Comparison of ENCODE assay signal across 10 mouse cellular contexts in the genomic region with DNA sequence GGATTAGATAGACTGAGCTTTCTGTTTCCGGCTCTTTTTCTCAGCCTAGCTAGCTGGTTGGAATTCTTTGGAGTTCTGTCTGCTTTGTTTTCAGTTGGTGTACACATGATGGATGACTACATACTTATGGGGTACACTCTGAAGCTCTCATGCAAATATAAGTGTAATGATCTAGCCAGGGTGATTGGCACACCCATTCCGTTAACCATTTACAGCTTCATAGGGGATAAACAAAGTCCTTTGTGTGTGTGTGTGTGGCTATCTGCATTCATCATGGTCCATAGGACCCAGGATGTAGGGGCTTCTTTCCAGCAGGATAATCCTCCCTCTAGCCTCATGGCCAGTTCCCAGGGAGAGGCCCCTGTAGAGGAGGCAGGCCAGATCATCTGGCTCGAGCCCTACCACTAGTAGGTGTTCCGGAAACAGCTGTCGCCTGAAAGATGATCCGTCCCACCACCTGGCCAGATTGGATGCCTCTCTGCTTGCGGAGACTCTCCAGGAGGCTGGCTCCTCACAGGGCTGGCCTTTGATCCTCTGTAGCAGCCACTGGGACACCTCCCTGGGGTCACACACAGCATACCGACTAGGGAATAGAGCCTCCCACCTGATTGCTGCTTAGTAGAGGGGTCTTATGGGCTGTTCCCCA. TPM values are rescaled to one million over a fixed set of nuclear protein-coding genes. Genes with fewer than 3 reads are reported as not detected.
DNase-seq lines count a peak whose midpoint lies in the region; ATAC-seq and TF ChIP-seq lines count a peak whose summit lies in the region.
"Had no signal": no experiment of that assay in that cellular context is flagged by ENCODE, and none has a peak within 500 bp of the region (broad histone marks: within the 10 kb centered on the region; RNA-seq: fewer than 3 reads in every experiment).

No protein-coding gene starts in this region.

- no peak overlapping the region for H3K4me2 ChIP-seq in hindbrain, embryonic 16.5 days (ENCODE audit: low read length)
- no peak overlapping the region for H3K4me2 ChIP-seq in liver, embryonic 15.5 days

- no peak overlapping the region for H3K4me3 ChIP-seq in liver, adult 2 months (ENCODE audit: insufficient read depth, low read depth, low read length)
- no peak overlapping the region for H3K4me3 ChIP-seq in hindbrain, embryonic 16.5 days (ENCODE audit: low read length)
- no peak overlapping the region for H3K4me3 ChIP-seq in liver, embryonic 15.5 days (replicated peaks)
- H3K4me3 ChIP-seq: left cerebral cortex, adult 2 months had no signal

- H3K9ac ChIP-seq in liver, adult 2 months (ENCODE audit: low read depth, low read length) = no peak overlapping the region
- no peak overlapping the region for H3K9ac ChIP-seq in hindbrain, embryonic 16.5 days (ENCODE audit: low read depth, low read length)
- no peak overlapping the region for H3K9ac ChIP-seq in liver, embryonic 15.5 days

- H3K79me2 ChIP-seq in liver, adult 2 months (ENCODE audit: control insufficient read depth, insufficient read depth, low read length) = peaks cover 60% of the 10 kb centered on the region; the same call in 1 of the 2 replicates

- no peaks in the 10 kb centered on the region for H3K9me3 ChIP-seq in hindbrain, embryonic 16.5 days (ENCODE audit: control insufficient read depth, low read length)
- H3K9me3 ChIP-seq in liver, embryonic 15.5 days (replicated peaks) = no peaks in the 10 kb centered on the region

- no peak overlapping the region for H3K27ac ChIP-seq in liver, adult 2 months (replicated peaks; ENCODE audit: insufficient read depth, low read depth, low read length)
- peak overlapping the region; percentile 19; the same call in 1 of the 2 replicates for H3K27ac ChIP-seq in hindbrain, embryonic 16.5 days (ENCODE audit: low read depth, low read length)
- peak overlapping the region; percentile 25; the same call in 1 of the 2 replicates for H3K27ac ChIP-seq in liver, embryonic 15.5 days (replicated peaks)
- H3K27ac ChIP-seq: left cerebral cortex, adult 2 months had no signal

- H3K27me3 ChIP-seq in liver, adult 2 months (ENCODE audit: control insufficient read depth, insufficient read depth, low read length) = no peaks in the 10 kb centered on the region
- no peaks in the 10 kb centered on the region for H3K27me3 ChIP-seq in hindbrain, embryonic 16.5 days (replicated peaks; ENCODE audit: control insufficient read depth, insufficient read depth, low read length)
- H3K27me3 ChIP-seq in liver, embryonic 15.5 days = no peaks in the 10 kb centered on the region
- H3K27me3 ChIP-seq: CH12.LX had no signal

- DNase-seq in liver, adult 2 months (ENCODE audit: extremely low read depth, low read depth, low spot score) = peak; percentile 50
- DNase-seq in liver = no peak
- DNase-seq in yolk sac, embryonic 10.5 days (ENCODE audit: low spot score) = peak; percentile 61
- no peak for DNase-seq in ovary, postnatal 10 days (ENCODE audit: low spot score)
- no peak for DNase-seq in lung, postnatal 25 days (ENCODE audit: low spot score)

- H3K4me1 ChIP-seq in liver, adult 2 months (ENCODE audit: control insufficient read depth, insufficient read depth, low read length) = peaks cover 21% of the 10 kb centered on the region
- H3K4me1 ChIP-seq in hindbrain, embryonic 16.5 days (ENCODE audit: control insufficient read depth, insufficient read depth, low read depth, low read length) = peaks cover 16% of the 10 kb centered on the region
- H3K4me1 ChIP-seq in liver, embryonic 15.5 days (replicated peaks) = peaks cover 59% of the 10 kb centered on the region

- no peak for TF ChIP-seq CTCF in liver, adult 2 months (IDR thresholded peaks at IDR 0.05; ENCODE audit: low read depth, low read length)

- TF ChIP-seq POLR2A in liver, adult 2 months (IDR thresholded peaks at IDR 0.05; ENCODE audit: extremely low read depth, insufficient read depth, low read length) = no peak

- 28% methylated on average over 8 of the region's 8 CpGs for WGBS in liver, adult 2 months
- WGBS in hindbrain, embryonic 16.5 days = 21% methylated on average over 8 of the region's 8 CpGs
- WGBS in liver, embryonic 15.5 days (ENCODE audit: insufficient replicate concordance) = 60% methylated on average over 8 of the region's 8 CpGs

- ATAC-seq in hindbrain, embryonic 16.5 days = peak; percentile 24; the same call in 1 of the 2 replicates
- ATAC-seq in liver, embryonic 15.5 days (ENCODE audit: insufficient read depth) = no peak; the same call in 1 of the 2 replicates
- ATAC-seq in erythroid progenitor cell, adult 5-6 weeks (replicated peaks; ENCODE audit: low FRiP score, poor library complexity, severe bottlenecking) = no peak

- H3K36me3 ChIP-seq in liver, adult 2 months (ENCODE audit: control insufficient read depth, insufficient read depth, low read length) = no peaks in the 10 kb centered on the region
- H3K36me3 ChIP-seq in hindbrain, embryonic 16.5 days (ENCODE audit: control insufficient read depth, insufficient read depth, low read length) = no peaks in the 10 kb centered on the region
- peaks cover 7% of the 10 kb centered on the region for H3K36me3 ChIP-seq in liver, embryonic 15.5 days (replicated peaks)

RNA-seq across cellular contexts. Expression of a gene that starts 57.6 kb away (rescaled TPM):
- 8.8 and 17.7 TPM in 2 replicates for total RNA-seq in liver, adult 2 months (2014; rRNA removed)
- polyA plus RNA-seq in liver, adult 2 months (2012; rRNA removed) = 21.0 and 30.3 TPM in 2 replicates
- polyA plus RNA-seq in hindbrain, embryonic 16.5 days (2015; fragmentation: Nextera tagmentation; extraction: Ambion mirVana) = 136 and 143 TPM in 2 replicates
- polyA plus RNA-seq in liver, embryonic 15.5 days (2015; fragmentation: Nextera tagmentation; extraction: Ambion mirVana) = 11.5 and 15.7 TPM in 2 replicates
- 50.3 and 64.2 TPM in 2 replicates for total RNA-seq in erythroid progenitor cell, adult 5-6 weeks (2015; ENCODE audit: low replicate concordance)
- total RNA-seq in erythroid progenitor cell, adult 5-6 weeks (2017; ENCODE audit: low replicate concordance) = 42.0 and 49.3 TPM in 2 replicates

Comparison
In these comparisons a context has a peak if more than half of its experiments do, and no peak if none do; other contexts are left out.
1. DNase-seq: peak in liver, adult 2 months (single experiment) and yolk sac, embryonic 10.5 days (single experiment); none in liver (single experiment), ovary, postnatal 10 days (single experiment) and lung, postnatal 25 days (single experiment).